Mouse (Mus musculus) G1E (cell line): ENCODE results near the gene Col19a1. TPM values are rescaled to one million over a fixed set of nuclear protein-coding genes. Genes with fewer than 3 reads are reported as not detected.

Source experiments
- ATAC-seq: 2 replicates; pipeline ENCODE4 v1.8.0; 2016; ENCODE audit warnings: mild to moderate bottlenecking; ENCODE audit not compliant: insufficient number of reproducible peaks, poor library complexity, low FRiP score, severe bottlenecking; ENCODE audit errors: extremely low read depth
- DNase-seq: peaks from one replicate; pipeline ENCODE4 v3.0.0; 2012; ENCODE audit warnings: low spot score
- H3K27me3 ChIP-seq: 2 replicates; pipeline ENCODE4 v1.6.1; 2012; ENCODE audit warnings: mild to moderate bottlenecking, low read length, inconsistent platforms; ENCODE audit not compliant: insufficient read depth
- H3K36me3 ChIP-seq: replicated peaks from 2 replicates; pipeline ENCODE3; 2012; ENCODE audit warnings: mild to moderate bottlenecking, inconsistent platforms
- H3K4me1 ChIP-seq: 2 replicates; pipeline ENCODE4 v1.6.1; 2012; ENCODE audit warnings: low read depth, low read length, inconsistent platforms, mixed read lengths; ENCODE audit not compliant: insufficient read depth
- H3K4me3 ChIP-seq: 2 replicates; pipeline ENCODE4 v1.5.1; 2012; ENCODE audit warnings: low read depth, mild to moderate bottlenecking, inconsistent platforms, low read length, moderate library complexity, mixed read lengths
- H3K9me3 ChIP-seq: replicated peaks from 2 replicates; pipeline ENCODE4 v1.6.1; 2012; ENCODE audit warnings: inconsistent platforms
- CTCF ChIP-seq: IDR thresholded peaks from 2 replicates; pipeline ENCODE4 v1.5.1; 2012; ENCODE audit warnings: low read depth, low read length, inconsistent platforms, mixed read lengths
- GATA1 ChIP-seq: IDR thresholded peaks from 2 replicates; pipeline ENCODE4 v1.6.1; 2012; ENCODE audit warnings: borderline replicate concordance, low read length, inconsistent platforms, mixed read lengths
- GATA2 ChIP-seq: IDR thresholded peaks from 2 replicates; pipeline ENCODE4 v1.6.1; 2012; ENCODE audit warnings: low read depth, low read length, inconsistent platforms, borderline replicate concordance
- POLR2AphosphoS5 ChIP-seq: IDR thresholded peaks from 2 replicates; pipeline ENCODE4 v1.6.1; 2012; ENCODE audit warnings: low read depth, low read length, inconsistent platforms; ENCODE audit not compliant: insufficient replicate concordance
- TAL1 ChIP-seq: conservative IDR thresholded peaks from 2 replicates; pipeline ENCODE4 v1.6.1; 2012; ENCODE audit warnings: low read depth, low read length, inconsistent platforms, mixed read lengths
- polyA plus RNA-seq: library from polyadenylated mRNA; stranded (reverse); fragments of >175 nt; gene quantifications from 2 replicates; pipeline ENCODE4 v1.2.3, GENCODE M21; 2012
- total RNA-seq, 2 experiments: library from RNA; stranded (forward) in 1 of 2; stranded (reverse) in 1 of 2; fragments of 200-1000 nt in 1 of 2; fragments of >200 nt in 1 of 2; fragmentation: Nextera tagmentation in 1 of 2; gene quantifications; 2 replicates each; pipeline ENCODE4 v1.2.3; 2014 to 2017

The Col19a1 gene
- total and polyA plus RNA-seq, 3 experiments = 0.22 TPM; not detected in 2

DNA sequence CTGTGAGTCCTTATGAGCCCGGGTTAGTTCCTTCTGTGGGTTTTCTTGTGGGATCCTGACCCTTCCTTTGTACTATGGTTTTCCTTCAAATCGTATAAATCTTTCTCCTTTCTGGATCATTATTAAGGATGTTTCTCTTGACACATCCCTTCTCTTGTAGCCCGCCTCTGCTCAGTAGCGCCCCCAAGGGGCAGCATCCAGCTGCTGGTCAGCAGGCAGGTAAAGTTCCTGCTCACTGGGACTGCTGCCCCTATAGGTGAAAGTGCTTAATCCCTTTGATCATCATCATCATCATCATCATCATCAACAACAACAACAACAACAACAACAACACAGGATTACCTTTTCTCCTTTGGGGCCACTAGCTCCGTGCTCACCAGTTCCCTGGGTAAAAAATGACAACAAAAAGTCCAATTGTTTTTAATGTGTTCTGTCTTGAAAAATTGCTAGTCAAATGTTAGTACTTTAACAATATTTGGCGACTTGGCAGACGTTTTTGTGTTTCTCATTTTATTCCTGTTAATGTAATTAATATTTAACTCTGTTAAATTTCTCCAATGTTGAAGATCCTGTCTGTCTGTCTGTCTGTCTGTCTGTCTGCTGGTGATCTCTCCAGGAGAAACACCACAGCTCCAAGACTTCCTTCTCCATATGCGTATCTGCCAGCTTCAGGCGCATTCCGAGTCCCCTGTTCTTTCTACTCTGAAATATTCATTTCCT, 249.6 kb downstream of the Col19a1 start:
- Histone ChIP-seq H3K4me1 (no peaks in the 10 kb centered on the region), H3K9me3 (no peaks in the 10 kb centered on the region), H3K4me3 (no peak overlapping the region), H3K36me3 (no peaks in the 10 kb centered on the region), H3K27me3 (no peaks in the 10 kb centered on the region)
- DNase-seq (no peak), ATAC-seq (no peak)
- TF ChIP-seq GATA2 (no peak), CTCF (peak; percentile 21; the same call in 1 of the 2 replicates)

DNA sequence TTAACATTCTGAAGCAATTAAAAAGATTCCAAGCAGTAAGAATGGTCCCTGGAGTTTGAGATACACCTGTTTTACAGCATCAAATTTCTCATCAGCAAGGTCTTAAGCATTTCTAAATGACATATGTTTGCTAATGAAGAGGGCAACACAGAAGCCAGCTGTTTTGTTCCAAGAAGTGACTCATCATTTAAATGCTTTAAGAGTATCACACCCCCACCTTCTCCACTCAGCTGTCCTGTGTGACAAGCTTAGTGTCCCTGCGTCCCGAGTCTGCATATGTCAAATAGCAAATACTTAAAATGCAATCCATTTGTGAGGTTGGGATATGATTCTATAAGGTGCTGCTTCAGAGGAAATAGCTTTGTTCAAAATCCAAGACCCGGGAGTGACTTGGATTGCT, 251.2 kb downstream of the Col19a1 start:
- H3K4me3 ChIP-seq = no peak overlapping the region
- TF ChIP-seq CTCF (no peak), POLR2AphosphoS5 (no peak), GATA2 (no peak), GATA1 (no peak), TAL1 (no peak)
- no peaks in the 10 kb centered on the region for H3K27me3 ChIP-seq
- DNase-seq (no peak), ATAC-seq (no peak)
- no peaks in the 10 kb centered on the region for H3K9me3 ChIP-seq
- no peaks in the 10 kb centered on the region for H3K4me1 ChIP-seq
- H3K36me3 ChIP-seq = no peaks in the 10 kb centered on the region

DNA sequence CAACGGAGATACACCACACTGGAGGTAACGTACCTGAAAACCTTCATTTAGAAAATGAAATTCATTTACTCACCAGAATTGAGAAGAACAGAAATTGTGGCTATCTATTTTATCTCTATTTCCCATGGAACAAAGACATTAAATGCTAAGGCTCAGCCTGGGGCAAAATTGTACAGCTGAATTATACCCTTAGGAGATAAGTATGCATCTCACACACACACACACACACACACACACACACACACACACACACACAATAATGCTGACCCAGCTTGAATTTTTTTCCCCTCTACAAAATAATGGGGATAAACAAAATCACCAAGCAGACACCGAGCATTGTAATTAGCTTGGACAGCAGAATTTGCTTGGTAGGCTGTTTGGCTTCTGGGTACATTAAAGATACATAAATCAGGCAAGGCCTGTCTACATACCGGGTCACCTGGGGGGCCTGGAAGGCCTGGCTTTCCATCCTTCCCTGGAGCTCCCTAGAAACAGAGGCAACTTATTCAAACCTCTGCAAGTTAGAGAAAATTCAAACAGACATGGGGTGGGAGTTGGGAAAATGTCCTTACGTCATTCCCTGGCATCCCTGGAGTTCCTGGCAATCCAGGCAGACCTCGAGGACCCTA, 270.2 kb downstream of the Col19a1 start:
- H3K9me3 ChIP-seq = no peaks in the 10 kb centered on the region
- H3K4me3 ChIP-seq = no peak overlapping the region
- DNase-seq (no peak), ATAC-seq (no peak)
- H3K4me1 ChIP-seq = no peaks in the 10 kb centered on the region
- TF ChIP-seq CTCF (no peak), POLR2AphosphoS5 (no peak), GATA2 (no peak), GATA1 (no peak), TAL1 (no peak)
- no peaks in the 10 kb centered on the region for H3K36me3 ChIP-seq
- no peaks in the 10 kb centered on the region for H3K27me3 ChIP-seq

DNA sequence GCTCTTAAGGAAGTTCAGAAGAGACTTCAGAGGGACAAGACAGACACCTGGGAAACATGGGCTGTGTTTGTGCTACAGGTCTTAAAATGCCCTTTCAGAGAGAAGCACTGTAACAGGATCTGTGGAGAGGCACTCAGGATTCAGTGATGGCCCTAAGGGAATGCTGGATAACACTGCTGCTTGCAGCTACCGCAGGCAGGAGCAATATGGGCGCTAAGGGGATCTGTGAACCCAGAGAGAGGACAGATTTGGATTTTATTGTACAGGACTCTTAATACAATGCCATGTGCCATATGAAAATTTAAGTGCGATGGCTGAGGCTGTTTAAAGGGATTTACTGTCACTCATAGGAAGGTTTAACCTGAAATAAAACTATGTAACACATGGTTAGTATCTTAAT, 270.8 kb downstream of the Col19a1 start:
- no peaks in the 10 kb centered on the region for H3K9me3 ChIP-seq
- no peaks in the 10 kb centered on the region for H3K27me3 ChIP-seq
- H3K4me3 ChIP-seq = no peak overlapping the region
- DNase-seq (no peak), ATAC-seq (no peak)
- no peaks in the 10 kb centered on the region for H3K4me1 ChIP-seq
- no peak for TF ChIP-seq CTCF
- H3K36me3 ChIP-seq = no peaks in the 10 kb centered on the region

DNA sequence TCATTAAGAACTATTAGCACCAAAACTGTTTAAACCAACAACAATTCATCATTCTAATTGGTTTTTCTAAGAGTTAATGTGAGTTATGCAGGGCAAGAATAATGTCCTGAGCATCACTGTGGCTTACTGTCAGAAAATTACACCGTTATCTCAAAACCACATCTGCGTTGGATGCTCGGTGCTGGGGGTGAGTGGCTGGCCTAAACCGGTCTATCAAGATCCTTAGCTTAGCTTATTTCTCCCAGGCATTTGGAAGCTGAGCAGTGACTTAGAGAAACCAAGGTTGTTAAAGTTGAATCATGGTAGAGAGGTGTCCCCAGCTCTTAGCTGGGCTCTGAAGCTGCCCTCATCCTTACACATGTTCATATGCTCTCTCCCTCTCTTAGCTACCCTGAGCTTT, 276.4 kb downstream of the Col19a1 start:
- Histone ChIP-seq H3K4me3 (no peak overlapping the region), H3K9me3 (no peaks in the 10 kb centered on the region), H3K4me1 (no peaks in the 10 kb centered on the region), H3K27me3 (no peaks in the 10 kb centered on the region), H3K36me3 (no peaks in the 10 kb centered on the region)
- no peak for TF ChIP-seq GATA1
- no peak for TF ChIP-seq POLR2AphosphoS5
- TF ChIP-seq CTCF = no peak
- TF ChIP-seq GATA2 = no peak
- no peak for TF ChIP-seq TAL1
- DNase-seq (no peak), ATAC-seq (no peak)

DNA sequence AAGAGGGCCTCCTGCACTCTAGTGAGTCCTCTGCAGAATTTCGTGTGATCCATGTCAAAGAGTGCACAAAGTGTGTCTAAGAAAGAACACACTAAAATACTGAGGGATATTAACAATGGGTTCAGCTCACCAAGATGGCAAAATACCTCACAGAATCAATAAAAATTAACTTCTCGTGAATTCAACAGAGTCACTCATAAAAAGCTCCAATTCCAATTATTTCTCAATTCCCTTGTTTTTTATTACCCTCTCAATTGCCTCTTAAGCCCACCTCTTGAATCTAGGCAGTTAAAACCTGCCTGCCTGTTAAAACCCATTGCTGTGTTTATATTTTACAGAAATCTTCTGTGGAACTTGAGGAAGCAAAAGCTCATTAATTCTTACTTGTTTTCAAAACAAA, 277.1 kb downstream of the Col19a1 start:
- H3K4me1 ChIP-seq = no peaks in the 10 kb centered on the region
- TF ChIP-seq POLR2AphosphoS5 (no peak), CTCF (no peak), GATA1 (no peak), GATA2 (no peak), TAL1 (no peak)

More for the DNA sequence above, 277.1 kb downstream of the Col19a1 start:
- Histone ChIP-seq H3K27me3 (no peaks in the 10 kb centered on the region), H3K9me3 (no peaks in the 10 kb centered on the region), H3K36me3 (no peaks in the 10 kb centered on the region), H3K4me3 (no peak overlapping the region)
- DNase-seq = no peak
- ATAC-seq = no peak
